Mouse (Mus musculus): ENCODE data around the gene Snx17.

DNA sequence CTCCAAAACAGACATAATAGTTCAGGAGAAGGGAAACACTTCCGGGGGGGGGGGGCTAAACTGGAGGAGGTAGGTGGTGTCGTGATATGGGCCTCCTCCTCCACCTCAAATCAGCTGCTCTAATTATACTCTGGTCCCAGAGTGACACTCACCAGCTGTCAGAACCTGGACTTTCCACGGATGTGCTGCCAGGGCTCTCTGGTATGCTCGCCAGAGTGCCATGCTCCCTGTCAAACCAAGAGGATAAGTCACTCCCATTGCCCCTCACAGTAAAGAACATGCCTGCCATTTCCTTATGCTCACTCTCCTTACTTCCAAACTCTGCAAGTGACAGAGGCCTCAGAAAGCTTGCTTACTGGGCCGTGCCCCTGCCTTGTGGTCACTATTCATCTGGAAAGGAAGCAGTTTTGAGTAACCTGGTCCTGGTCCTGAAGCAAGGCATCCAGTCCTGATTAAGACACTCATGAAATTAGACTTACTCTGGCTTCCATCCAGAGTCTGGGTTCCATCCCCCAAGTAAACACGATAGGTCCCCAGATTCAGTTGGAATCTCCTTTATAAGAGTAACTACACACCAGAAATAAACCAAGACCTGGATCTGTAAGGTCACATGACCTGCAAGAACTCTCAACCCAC lies 39.4 kb upstream of the Snx17 start:
- no peak for TF ChIP-seq CTCF (IDR thresholded peaks at IDR 0.05; ENCODE audit: insufficient read depth, low read length)
- no peak for TF ChIP-seq POLR2A (IDR thresholded peaks at IDR 0.05; ENCODE audit: borderline replicate concordance, extremely low read depth, low read depth, low read length)
